In genomic region chr16:39316752-39317594, GRCm38 (mm10) we compare ENCODE assay signal across 10 mouse cellular contexts.
DNase-seq lines count a peak whose midpoint lies in the region; TF ChIP-seq lines count a peak whose summit lies in the region.
"Had no signal": no experiment of that assay in that cellular context is flagged by ENCODE, and none has a peak within 500 bp of the region (broad histone marks: within the 10 kb centered on the region; RNA-seq: fewer than 3 reads in every experiment).

No protein-coding gene starts in this region.

- dilution Hi-C loops in CH12.LX (cut with MboI; ENCODE audit: extremely low pct_ligation_motif_present, extremely low pct_unique_long_range_greater_than_20kb, low sequenced_read_pairs): no loop called here

- H3K4me1 ChIP-seq in CH12.LX (ENCODE audit: control insufficient read depth in 1 of 2, insufficient read depth in 2 of 2): peaks cover 0 to 4% of the 10 kb centered on the region in 2 experiments; a peak in 2 of 4 replicates
- no peaks in the 10 kb centered on the region for H3K4me1 ChIP-seq in heart, embryonic 10.5 days
- H3K4me1 ChIP-seq in midbrain, embryonic 10.5 days: peaks cover 6% of the 10 kb centered on the region; the same call in 1 of the 2 replicates

- no peak overlapping the region for H3K4me2 ChIP-seq in CH12.LX (ENCODE audit: insufficient read depth, low read depth, poor library complexity, severe bottlenecking)

- peak; percentile 58 to 88 for TF ChIP-seq CTCF in CH12.LX (conservative IDR thresholded peaks at IDR 0.05 in 1 of 2, IDR thresholded peaks at IDR 0.05 in 1 of 2; ENCODE audit: low read depth in 2 of 2, low read length in 2 of 2)
- peak; percentile 93 for TF ChIP-seq CTCF in layer of hippocampus, adult 2 months (conservative IDR thresholded peaks at IDR 0.05)

- no peak overlapping the region for H3K4me3 ChIP-seq in CH12.LX (replicated peaks in 1 of 3; ENCODE audit: low read depth in 2 of 3, low read length in 2 of 3, poor library complexity in 1 of 3)
- H3K4me3 ChIP-seq in heart, embryonic 10.5 days: no peak overlapping the region
- no peak overlapping the region for H3K4me3 ChIP-seq in layer of hippocampus, adult 2 months
- no peak overlapping the region for H3K4me3 ChIP-seq in midbrain, embryonic 10.5 days
- H3K4me3 ChIP-seq: erythroblast, embryonic 14.5 days; myocyte had no signal

- no peaks in the 10 kb centered on the region for H3K27me3 ChIP-seq in CH12.LX (replicated peaks)
- H3K27me3 ChIP-seq in heart, embryonic 10.5 days (ENCODE audit: insufficient read depth, poor library complexity, severe bottlenecking): no peaks in the 10 kb centered on the region
- H3K27me3 ChIP-seq in midbrain, embryonic 10.5 days (ENCODE audit: low read depth, poor library complexity, severe bottlenecking): no peaks in the 10 kb centered on the region

- no peak overlapping the region for H3K27ac ChIP-seq in CH12.LX (ENCODE audit: insufficient read depth, low read depth)
- H3K27ac ChIP-seq in heart, embryonic 10.5 days: no peak overlapping the region
- H3K27ac ChIP-seq in layer of hippocampus, adult 2 months: peak overlapping the region; percentile 74
- H3K27ac ChIP-seq in midbrain, embryonic 10.5 days (replicated peaks): no peak overlapping the region

- 23% methylated on average over 15 of the region's 15 CpGs for WGBS in heart, embryonic 10.5 days
- WGBS in midbrain, embryonic 10.5 days: 25% methylated on average over 15 of the region's 15 CpGs

- no peak for TF ChIP-seq EP300 in CH12.LX (IDR thresholded peaks at IDR 0.05; ENCODE audit: low read length)

- H3K9me3 ChIP-seq in CH12.LX (replicated peaks; ENCODE audit: low read length): peaks cover 17% of the 10 kb centered on the region
- H3K9me3 ChIP-seq in heart, embryonic 10.5 days: no peaks in the 10 kb centered on the region
- no peaks in the 10 kb centered on the region for H3K9me3 ChIP-seq in midbrain, embryonic 10.5 days (replicated peaks)

- DNase-seq in CH12.LX (ENCODE audit: extremely low read depth): peak; percentile 75
- peak; percentile 52 for DNase-seq in R1 (ENCODE audit: low read depth, low spot score)
- DNase-seq in cerebellum, postnatal 36 days: peak; percentile 48 to 50
- peak; percentile 80 for DNase-seq in heart, embryonic 10.5 days (ENCODE audit: low spot score)
- peak; percentile 86 to 89 for DNase-seq in layer of hippocampus, adult 2 months (ENCODE audit: low spot score in 2 of 2)
- peak; percentile 75 for DNase-seq in midbrain, embryonic 10.5 days (ENCODE audit: low spot score)
- DNase-seq in right cerebral cortex, postnatal 36 days (ENCODE audit: low spot score in 2 of 2): peak; percentile 74 to 77
- no peak for DNase-seq in spleen, postnatal 36 days (ENCODE audit: low spot score in 2 of 2)

- in situ Hi-C loops in CH12.LX (cut with MboI; ENCODE audit: low pct_ligation_motif_present, low pct_unique_long_range_greater_than_20kb, low sequenced_read_pairs): loop anchor here (25.0 kb wide), 1 partner anchor 205 kb away; no protein-coding TSS in a partner anchor

- no peaks in the 10 kb centered on the region for H3K36me3 ChIP-seq in CH12.LX (replicated peaks in 1 of 2; ENCODE audit: control insufficient read depth in 1 of 2, insufficient read depth in 1 of 2, low read length in 1 of 2)
- H3K36me3 ChIP-seq in heart, embryonic 10.5 days: no peaks in the 10 kb centered on the region
- H3K36me3 ChIP-seq in midbrain, embryonic 10.5 days: no peaks in the 10 kb centered on the region

- H3K79me2 ChIP-seq in CH12.LX (replicated peaks; ENCODE audit: control insufficient read depth, extremely low read depth, insufficient read depth, poor library complexity, severe bottlenecking): no peaks in the 10 kb centered on the region

- TF ChIP-seq POLR2A in CH12.LX (IDR thresholded peaks at IDR 0.05; ENCODE audit: low read depth, low read length): no peak

- peak; percentile 67 for TF ChIP-seq RAD21 in CH12.LX (IDR thresholded peaks at IDR 0.05; ENCODE audit: low read depth, low read length)

- no peak overlapping the region for H3K9ac ChIP-seq in CH12.LX (ENCODE audit: insufficient read depth, low read depth)

TF ChIP-seq in CH12.LX, 34 proteins besides CTCF, POLR2A, EP300 and RAD21:
- TF ChIP-seq IRF4 (IDR thresholded peaks at IDR 0.05; ENCODE audit: low read depth, low read length): no peak
- peak; percentile 49 for TF ChIP-seq SMC3 (IDR thresholded peaks at IDR 0.05; ENCODE audit: low read depth, low read length)
- TF ChIP-seq ETS1 (conservative IDR thresholded peaks at IDR 0.05; ENCODE audit: low read depth, low read length): no peak
- no peak for TF ChIP-seq ELF1 (IDR thresholded peaks at IDR 0.05; ENCODE audit: low read depth, low read length)
- no peak for TF ChIP-seq CHD1 (IDR thresholded peaks at IDR 0.05; ENCODE audit: low read depth, low read length)
- TF ChIP-seq MAX (IDR thresholded peaks at IDR 0.05; ENCODE audit: low read length): no peak
- TF ChIP-seq BHLHE40 (IDR thresholded peaks at IDR 0.05; ENCODE audit: low read depth, low read length): no peak
- no peak for TF ChIP-seq USF2 (conservative IDR thresholded peaks at IDR 0.05; ENCODE audit: low read depth, low read length)

Comparison
In these comparisons a context has a peak if more than half of its experiments do, and no peak if none do; other contexts are left out.
1. DNase-seq: peak in CH12.LX (single experiment), R1 (single experiment), cerebellum, postnatal 36 days (2 of 2), heart, embryonic 10.5 days (single experiment), layer of hippocampus, adult 2 months (2 of 2), midbrain, embryonic 10.5 days (single experiment) and right cerebral cortex, postnatal 36 days (2 of 2); none in spleen, postnatal 36 days (0 of 2).